Mouse (Mus musculus): Measurements from ENCODE around the gene Tnpo3.

DNA sequence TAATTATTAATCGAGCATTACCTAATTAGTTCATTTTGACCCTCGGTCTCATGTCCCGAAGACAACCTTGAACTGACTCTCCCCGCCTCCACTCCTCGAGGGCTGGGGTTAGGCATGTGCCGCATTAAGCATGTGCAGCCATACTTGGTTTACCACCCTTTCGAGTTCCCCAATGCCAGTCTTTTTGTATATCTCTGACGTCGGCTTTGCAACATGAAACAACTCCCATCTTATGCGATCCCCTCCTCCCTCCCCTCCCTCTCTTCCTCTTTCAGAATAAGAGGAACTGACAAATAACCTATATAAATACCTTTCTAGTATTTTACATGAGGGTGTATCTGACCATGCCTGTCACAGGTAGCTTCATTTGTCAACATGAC, 40.5 kb upstream of the Tnpo3 start:
- TF ChIP-seq CTCF (conservative IDR thresholded peaks at IDR 0.05; ENCODE audit: low read length) (no peak), POU5F1 (IDR thresholded peaks at IDR 0.05; ENCODE audit: borderline replicate concordance, low read length) (no peak), NANOG (IDR thresholded peaks at IDR 0.05; ENCODE audit: borderline replicate concordance, low read length) (no peak)

Measured in E14TG2a.4 (cell line).